Comparison of ENCODE assay signal across 20 mouse cellular contexts in the genomic region with DNA sequence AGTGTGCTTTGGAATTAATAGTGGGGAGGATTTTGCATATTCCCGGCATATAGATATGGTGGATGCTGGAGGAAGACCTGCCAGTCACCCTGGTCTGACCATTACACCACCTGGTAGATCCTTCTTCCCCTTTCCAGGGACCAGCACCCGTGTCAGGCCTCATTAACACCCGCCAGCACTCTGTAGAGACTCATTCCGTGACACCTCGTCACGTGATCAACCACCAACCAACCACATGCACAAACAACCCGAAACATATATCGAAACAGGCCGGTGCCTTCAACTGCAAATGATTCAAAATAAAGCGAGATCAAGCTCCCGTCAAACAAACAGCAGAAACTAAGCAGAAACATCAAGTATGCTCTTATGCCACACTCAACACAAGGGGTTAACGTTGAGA.
"Had no signal": no experiment of that assay in that cellular context is flagged by ENCODE, and none has a peak within 500 bp of the region (broad histone marks: within the 10 kb centered on the region; RNA-seq: fewer than 3 reads in every experiment).

No protein-coding gene starts in this region.

- H3K36me3 ChIP-seq: midbrain, embryonic 10.5 days; midbrain, embryonic 12.5 days; neural tube, embryonic 13.5 days; neural tube, embryonic 15.5 days; stomach, embryonic 15.5 days had no signal

- H3K9ac ChIP-seq: lung, embryonic 14.5 days; midbrain, embryonic 12.5 days; neural tube, embryonic 13.5 days; neural tube, embryonic 15.5 days; stomach, embryonic 15.5 days had no signal

- ATAC-seq: midbrain, embryonic 16.5 days had no signal

- H3K4me1 ChIP-seq: midbrain, embryonic 10.5 days; midbrain, embryonic 12.5 days; neural tube, embryonic 15.5 days; stomach, embryonic 15.5 days had no signal

- H3K27me3 ChIP-seq: midbrain, embryonic 12.5 days; neural tube, embryonic 13.5 days; neural tube, embryonic 15.5 days; stomach, embryonic 15.5 days had no signal

- H3K4me2 ChIP-seq: lung, embryonic 14.5 days; midbrain, embryonic 12.5 days; neural tube, embryonic 13.5 days; neural tube, embryonic 15.5 days; stomach, embryonic 15.5 days had no signal

- H3K27ac ChIP-seq: midbrain, embryonic 10.5 days; midbrain, embryonic 12.5 days; neural tube, embryonic 13.5 days; neural tube, embryonic 15.5 days; stomach, embryonic 15.5 days; stomach, postnatal 0 days had no signal

- H3K4me3 ChIP-seq: midbrain, embryonic 10.5 days; midbrain, embryonic 12.5 days; myocyte; neural tube, embryonic 13.5 days; neural tube, embryonic 15.5 days; stomach, embryonic 15.5 days had no signal

- H3K9me3 ChIP-seq: midbrain, embryonic 10.5 days; midbrain, embryonic 12.5 days; neural tube, embryonic 13.5 days; neural tube, embryonic 15.5 days; stomach, embryonic 15.5 days had no signal

- DNase-seq: lung, adult 18-20 months; lung, embryonic 14.5 days; lung, postnatal 10 days; midbrain, embryonic 14.5 days; retina, postnatal 1 day; right cerebral cortex, adult 18-20 months; right cerebral cortex, postnatal 25 days; right cerebral cortex, postnatal 4 days; spleen, adult 18-20 months; thymus, adult 2 months; thymus, postnatal 25 days; thymus, postnatal 4 days had no signal
